Mouse (Mus musculus): ENCODE data around the gene Susd5. TPM values are rescaled to one million over a fixed set of nuclear protein-coding genes. Genes with fewer than 3 reads are reported as not detected.

Susd5 gene
- total RNA-seq, 2 experiments from 2014 or later = 0.77 to 0.79 TPM

Other genes with a start within 250 kb of the Susd5 start
- gene Ubp1, start 126.2 kb upstream of the Susd5 start, total RNA-seq (2021) = 10 to 100 TPM; 17.0 to 17.6 TPM
- under 1 TPM; 0.44 to 0.77 TPM for gene Fbxl2, start 10.9 kb upstream of the Susd5 start, total RNA-seq (2021)